Mouse (Mus musculus) lung, embryonic 14.5 days (tissue): Measurements from ENCODE around the gene Sema4a. TPM values are rescaled to one million over a fixed set of nuclear protein-coding genes. Genes with fewer than 3 reads are reported as not detected.

ENCODE experiments used
- ATAC-seq: fragments of 200-750 bp; cut with Nextera tagmentation; 2 replicates; pipeline ENCODE4 v1.8.0; 2017; ENCODE audit warnings: mild to moderate bottlenecking, moderate TSS enrichment, moderate library complexity; ENCODE audit not compliant: insufficient read depth
- DNase-seq: peaks from one replicate; pipeline ENCODE4 v3.0.0-alpha.2; 2015
- H3K27ac ChIP-seq: fragments of 300-500 bp; sonication (generic); 2 replicates; pipeline ENCODE4 v1.5.1; 2014; ENCODE audit warnings: low read depth, mild to moderate bottlenecking, moderate library complexity
- H3K27me3 ChIP-seq: fragments of 300-500 bp; sonication (generic); 2 replicates; pipeline ENCODE4 v1.6.1; 2014; ENCODE audit warnings: low read length, control low read depth; ENCODE audit not compliant: insufficient read depth
- H3K36me3 ChIP-seq: fragments of 300-500 bp; sonication (generic); 2 replicates; pipeline ENCODE4 v1.6.1; 2014; ENCODE audit warnings: control low read depth; ENCODE audit not compliant: insufficient read depth
- H3K4me1 ChIP-seq: fragments of 300-500 bp; sonication (generic); 2 replicates; pipeline ENCODE4 v1.6.1; 2014; ENCODE audit warnings: antibody characterized with exemption, control low read depth; ENCODE audit not compliant: insufficient read depth
- H3K4me2 ChIP-seq: fragments of 300-500 bp; sonication (generic); 2 replicates; pipeline ENCODE4 v1.6.1; 2014; ENCODE audit warnings: mild to moderate bottlenecking
- H3K4me3 ChIP-seq: fragments of 300-500 bp; sonication (generic); 2 replicates; pipeline ENCODE4 v1.5.1; 2014; ENCODE audit warnings: low read depth, low read length
- H3K9ac ChIP-seq: fragments of 300-500 bp; sonication (generic); 2 replicates; pipeline ENCODE4 v1.6.1; 2014
- H3K9me3 ChIP-seq: fragments of 300-500 bp; sonication (generic); 2 replicates; pipeline ENCODE4 v1.6.1; 2016; ENCODE audit warnings: low read depth, low read length, control low read depth
- CTCF ChIP-seq: IDR thresholded peaks from 2 replicates; pipeline ENCODE4 v1.5.1; 2016; ENCODE audit warnings: antibody characterized with exemption, low read depth
- WGBS: fragments of 180-500 bp; shearing (Covaris S2); extraction: QIAGEN DNeasy Blood & Tissue Kit; methylation state at CpG from one replicate; pipeline ENCODE4 v1.1.7; 2014; 5-methylcytosine and 5-hydroxymethylcytosine counted together
- polyA plus RNA-seq: library from polyadenylated mRNA; unstranded; fragments of >200 nt; fragmentation: Nextera tagmentation; extraction: Ambion mirVana; gene quantifications from 2 replicates; pipeline ENCODE4 v1.2.1, GENCODE M21; 2014

Sema4a gene
- polyA plus RNA-seq, 1 experiment from 2014 or later: 2.8 TPM

DNA sequence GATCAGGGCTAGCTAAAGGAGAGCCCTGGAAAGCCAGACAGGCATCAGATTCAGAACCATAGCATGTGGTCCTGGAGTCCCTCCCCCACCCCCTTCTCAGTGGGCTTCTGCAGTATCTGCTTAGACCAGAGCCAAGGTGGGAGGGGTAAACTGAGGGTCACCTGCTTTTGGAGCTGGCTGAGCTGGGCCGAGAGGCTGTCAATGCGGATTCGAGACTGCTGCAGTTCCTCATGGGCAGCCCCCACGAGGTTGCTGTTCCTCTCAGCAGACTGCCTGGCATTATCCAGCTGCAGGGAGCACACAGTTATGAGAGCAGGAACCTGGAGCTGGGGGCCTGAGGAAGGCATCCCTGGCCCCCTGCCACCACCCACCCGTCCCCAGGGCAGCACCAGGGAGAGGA is 25.1 kb upstream of the Sema4a start:
- peaks cover 30% of the 10 kb centered on the region for H3K36me3 ChIP-seq
- H3K27ac ChIP-seq: no peak overlapping the region
- H3K4me3 ChIP-seq: no peak overlapping the region
- H3K9ac ChIP-seq: no peak overlapping the region
- 72% methylated on average over 5 of the region's 5 CpGs for WGBS
- no peak for ATAC-seq
- DNase-seq: no peak
- H3K4me1 ChIP-seq: no peaks in the 10 kb centered on the region
- no peak overlapping the region for H3K4me2 ChIP-seq
- no peaks in the 10 kb centered on the region for H3K9me3 ChIP-seq
- no peak for TF ChIP-seq CTCF
- H3K27me3 ChIP-seq: peaks cover 33% of the 10 kb centered on the region

DNA sequence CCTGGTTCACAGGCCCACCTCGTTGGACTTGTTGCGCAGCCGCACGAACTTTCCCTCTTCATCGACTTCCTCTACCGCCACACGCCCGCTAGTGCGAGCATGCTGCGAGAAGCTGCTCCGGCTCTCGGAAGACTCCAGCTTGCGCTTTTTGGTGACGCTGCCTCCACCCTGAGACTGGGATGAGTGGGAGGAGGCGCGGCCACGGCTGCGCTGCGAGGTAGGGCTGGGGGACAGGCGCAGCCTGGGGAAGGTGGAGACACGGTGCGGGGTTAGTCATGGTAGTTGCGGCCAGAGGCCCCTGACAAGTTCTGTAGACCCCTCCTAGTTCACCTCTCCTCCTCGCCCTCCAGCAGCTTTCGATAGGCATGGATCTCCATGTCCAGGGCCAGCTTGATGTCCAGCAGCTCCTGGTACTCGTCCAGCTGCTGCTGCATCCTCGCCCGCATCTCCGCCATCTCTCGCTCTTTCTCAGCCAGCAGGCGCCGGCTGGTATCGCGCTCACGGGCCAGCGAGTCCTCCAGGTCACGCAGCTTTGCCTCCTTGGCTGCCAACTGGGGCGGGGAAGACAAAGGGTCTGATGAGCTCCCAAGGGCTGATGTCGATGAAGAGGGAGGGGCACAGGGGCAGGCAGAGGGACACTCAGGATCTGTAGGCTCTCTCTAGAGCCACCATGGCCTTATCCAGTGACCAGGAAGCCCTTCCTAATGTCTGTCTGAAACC is 23.8 kb upstream of the Sema4a start:
- Histone ChIP-seq H3K4me3 (peak overlapping the region; percentile 30), H3K27ac (no peak overlapping the region), H3K27me3 (peaks cover 33% of the 10 kb centered on the region), H3K4me1 (no peaks in the 10 kb centered on the region), H3K9me3 (no peaks in the 10 kb centered on the region), H3K9ac (peak overlapping the region; percentile 6; the same call in 1 of the 2 replicates), H3K4me2 (peak overlapping the region; percentile 58), H3K36me3 (peaks cover 30% of the 10 kb centered on the region)
- no peak; the same call in 1 of the 2 replicates for ATAC-seq
- 9% methylated on average over 39 of the region's 39 CpGs for WGBS
- DNase-seq: peak; percentile 68
- no peak for TF ChIP-seq CTCF

DNA sequence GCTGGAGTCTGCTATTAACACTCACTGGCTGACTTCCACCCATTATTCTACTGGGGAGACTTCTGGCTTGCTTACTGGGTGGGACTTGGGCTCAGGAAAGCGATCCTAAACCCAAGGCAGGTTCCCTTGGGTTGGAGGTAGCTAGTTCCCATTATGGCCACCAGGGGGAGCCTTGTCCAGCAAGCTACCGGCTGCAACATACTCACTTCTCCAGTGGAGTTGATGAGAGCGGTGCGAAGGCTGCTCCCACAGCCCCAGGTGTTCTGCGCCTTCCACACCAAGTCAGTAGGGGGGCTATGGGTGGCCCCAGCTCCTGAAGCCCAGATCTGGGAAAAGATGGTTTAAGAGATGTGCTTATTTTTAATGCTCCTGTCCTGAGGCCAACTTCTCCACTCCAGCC is 22.6 kb upstream of the Sema4a start:
- no peaks in the 10 kb centered on the region for H3K9me3 ChIP-seq
- peaks cover 33% of the 10 kb centered on the region for H3K27me3 ChIP-seq
- H3K36me3 ChIP-seq: peaks cover 30% of the 10 kb centered on the region
- TF ChIP-seq CTCF: peak; percentile 96
- H3K9ac ChIP-seq: no peak overlapping the region
- peak; percentile 33; the same call in 1 of the 2 replicates for ATAC-seq
- no peaks in the 10 kb centered on the region for H3K4me1 ChIP-seq
- 6% methylated on average over 5 of the region's 5 CpGs for WGBS
- no peak overlapping the region for H3K27ac ChIP-seq
- H3K4me2 ChIP-seq: no peak overlapping the region
- DNase-seq: peak; percentile 92
- no peak overlapping the region for H3K4me3 ChIP-seq

DNA sequence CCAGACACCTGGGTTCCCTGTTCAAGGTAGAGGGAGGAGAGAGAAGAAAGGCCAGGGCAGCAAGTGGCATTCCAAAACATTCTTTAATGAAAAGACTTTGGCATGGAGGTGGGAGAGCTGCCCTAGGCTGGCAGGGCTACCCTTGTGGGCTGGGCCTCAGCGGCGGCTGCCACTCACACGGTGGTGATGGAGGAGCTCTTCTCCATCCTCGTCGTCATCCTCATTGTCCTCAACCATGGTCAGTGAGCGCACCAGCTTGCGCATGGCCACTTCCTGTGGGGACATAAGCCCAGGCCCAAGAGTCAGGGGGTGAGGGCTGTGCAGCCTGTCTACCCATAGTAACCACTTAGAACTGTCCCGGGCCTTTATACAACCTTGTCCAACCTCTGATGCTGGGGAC is 22.2 kb upstream of the Sema4a start:
- H3K4me1 ChIP-seq: no peaks in the 10 kb centered on the region
- no peak overlapping the region for H3K9ac ChIP-seq
- no peak for ATAC-seq
- no peak overlapping the region for H3K4me3 ChIP-seq
- H3K36me3 ChIP-seq: peaks cover 30% of the 10 kb centered on the region
- no peak overlapping the region for H3K4me2 ChIP-seq
- DNase-seq: no peak
- H3K9me3 ChIP-seq: no peaks in the 10 kb centered on the region
- H3K27ac ChIP-seq: no peak overlapping the region
- WGBS: 70% methylated on average over 8 of the region's 8 CpGs
- no peak for TF ChIP-seq CTCF
- peaks cover 33% of the 10 kb centered on the region for H3K27me3 ChIP-seq

DNA sequence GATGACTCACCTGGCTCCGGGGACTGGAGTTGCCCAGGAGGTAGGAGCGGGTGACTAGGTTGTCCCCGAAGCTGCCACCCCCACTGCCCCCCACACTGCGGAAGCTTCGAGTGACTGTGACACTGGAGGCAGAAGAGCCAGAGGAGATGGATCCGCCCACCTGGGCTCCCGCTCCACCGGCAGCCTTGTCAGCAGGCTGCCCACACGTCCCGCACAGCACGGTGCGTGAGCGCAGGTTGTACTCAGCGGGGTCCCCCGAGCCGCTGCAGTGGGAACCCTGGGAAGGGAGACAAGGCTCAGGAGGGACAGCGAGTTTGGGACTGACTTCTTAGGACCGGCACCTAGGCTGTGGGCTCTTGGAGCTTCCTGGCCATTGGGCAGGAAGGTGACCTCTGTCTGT is 21.4 kb upstream of the Sema4a start:
- Histone ChIP-seq H3K4me1 (no peaks in the 10 kb centered on the region), H3K9me3 (no peaks in the 10 kb centered on the region), H3K27me3 (peaks cover 33% of the 10 kb centered on the region), H3K4me3 (no peak overlapping the region), H3K27ac (no peak overlapping the region), H3K36me3 (peaks cover 26% of the 10 kb centered on the region), H3K4me2 (no peak overlapping the region), H3K9ac (no peak overlapping the region)
- no peak for DNase-seq
- no peak for TF ChIP-seq CTCF
- ATAC-seq: no peak
- WGBS: 32% methylated on average over 18 of the region's 18 CpGs

DNA sequence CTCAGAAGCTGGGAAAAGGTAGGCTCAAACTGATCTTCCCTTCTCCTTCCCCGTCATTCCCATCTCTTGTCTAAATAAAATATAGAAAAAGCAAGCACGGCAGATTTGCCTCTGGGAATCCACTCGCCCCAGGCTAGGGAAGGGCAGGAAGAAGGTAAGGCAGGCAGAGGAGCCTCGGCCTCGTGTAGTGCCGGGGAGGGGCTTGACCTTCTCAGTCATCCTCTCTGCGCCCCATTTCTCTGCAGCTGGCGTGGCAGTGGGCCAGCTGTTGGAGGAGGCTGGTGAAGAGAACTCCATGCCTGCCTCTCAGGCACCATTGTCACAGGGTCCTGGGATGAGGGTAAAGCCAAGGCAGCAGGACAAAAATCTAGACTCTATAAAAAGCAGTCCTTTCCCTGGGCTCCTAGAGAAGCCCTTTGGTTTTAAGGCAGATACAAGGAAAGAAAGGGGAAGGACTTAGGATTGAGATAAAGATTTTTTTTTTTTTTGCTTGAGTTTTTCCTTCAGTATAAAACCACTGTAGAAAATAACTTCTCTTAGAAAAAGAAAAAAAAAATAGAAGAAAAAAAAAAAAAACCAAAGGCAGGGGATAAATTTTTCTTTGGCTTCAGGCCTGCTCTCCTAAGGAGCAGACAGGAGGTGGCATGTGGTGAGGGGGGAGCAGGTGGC is 20.5 kb upstream of the Sema4a start:
- no peaks in the 10 kb centered on the region for H3K9me3 ChIP-seq
- WGBS: 49% methylated on average over 8 of the region's 8 CpGs
- ATAC-seq: no peak
- peaks cover 30% of the 10 kb centered on the region for H3K27me3 ChIP-seq
- TF ChIP-seq CTCF: no peak
- H3K9ac ChIP-seq: no peak overlapping the region
- no peak overlapping the region for H3K27ac ChIP-seq
- H3K4me3 ChIP-seq: no peak overlapping the region
- H3K4me2 ChIP-seq: no peak overlapping the region
- DNase-seq: no peak
- H3K36me3 ChIP-seq: peaks cover 25% of the 10 kb centered on the region
- H3K4me1 ChIP-seq: no peaks in the 10 kb centered on the region

DNA sequence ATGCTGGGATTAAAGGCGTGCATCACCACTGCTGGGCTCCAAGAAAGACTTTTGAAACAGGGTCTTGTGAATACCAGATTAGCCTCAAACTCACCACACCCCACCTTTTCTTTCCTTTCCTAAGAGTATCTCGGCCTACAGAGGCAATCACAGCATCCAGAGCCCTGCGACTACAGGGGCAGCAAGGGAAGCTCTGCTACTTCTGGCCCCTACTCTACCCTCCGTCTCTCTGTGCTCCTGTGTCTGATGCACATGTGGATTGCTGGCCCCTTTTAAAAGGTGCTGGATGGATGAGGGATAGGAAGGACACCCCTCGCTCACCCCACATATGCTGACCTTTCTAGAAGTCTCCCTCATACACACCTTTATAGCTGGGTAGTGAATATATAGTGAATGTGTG is 19.7 kb upstream of the Sema4a start:
- Histone ChIP-seq H3K27ac (no peak overlapping the region), H3K36me3 (peaks cover 17% of the 10 kb centered on the region; the same call in 1 of the 2 replicates), H3K9me3 (no peaks in the 10 kb centered on the region), H3K9ac (no peak overlapping the region), H3K27me3 (peaks cover 26% of the 10 kb centered on the region), H3K4me1 (no peaks in the 10 kb centered on the region), H3K4me2 (no peak overlapping the region), H3K4me3 (no peak overlapping the region)
- no peak for TF ChIP-seq CTCF
- WGBS: 87% methylated on average over 5 of the region's 5 CpGs
- ATAC-seq (no peak), DNase-seq (no peak)
